Mouse (Mus musculus) heart, embryonic 15.5 days (tissue): ENCODE measurements at regions not wholly inside any gene's neighbourhood (a gene's known extent, or its start where the extent isn't known, plus 50 kb on each side); places are given as distances from the start of the nearest gene placed in this dataset.

Experiments used
- ATAC-seq: fragments of 200-750 bp; cut with Nextera tagmentation; replicated peaks from 2 replicates; pipeline ENCODE4 v1.8.0; 2017; ENCODE audit warnings: low read depth, moderate TSS enrichment; ENCODE audit not compliant: insufficient number of reproducible peaks, insufficient read depth, low FRiP score
- H3K27ac ChIP-seq: fragments of 300-500 bp; sonication (generic); 2 replicates; pipeline ENCODE4 v1.5.1; 2015; ENCODE audit warnings: mild to moderate bottlenecking, inconsistent platforms
- H3K27me3 ChIP-seq: fragments of 300-500 bp; sonication (generic); 2 replicates; pipeline ENCODE4 v1.6.1; 2015; ENCODE audit warnings: inconsistent platforms
- H3K36me3 ChIP-seq: fragments of 300-500 bp; sonication (generic); 2 replicates; pipeline ENCODE4 v1.6.1; 2015; ENCODE audit warnings: mild to moderate bottlenecking, inconsistent platforms
- H3K4me1 ChIP-seq: fragments of 300-500 bp; sonication (generic); replicated peaks from 2 replicates; pipeline ENCODE4 v1.6.1; 2015; ENCODE audit warnings: inconsistent platforms
- H3K4me2 ChIP-seq: fragments of 300-500 bp; sonication (generic); 2 replicates; pipeline ENCODE4 v1.6.1; 2015; ENCODE audit warnings: inconsistent platforms, mild to moderate bottlenecking, moderate library complexity
- H3K4me3 ChIP-seq: fragments of 300-500 bp; sonication (generic); 2 replicates; pipeline ENCODE4 v1.5.1; 2015; ENCODE audit warnings: mild to moderate bottlenecking, inconsistent platforms
- H3K9ac ChIP-seq: fragments of 300-500 bp; sonication (generic); 2 replicates; pipeline ENCODE4 v1.6.1; 2015; ENCODE audit warnings: mild to moderate bottlenecking, inconsistent platforms
- H3K9me3 ChIP-seq: fragments of 300-500 bp; sonication (generic); replicated peaks from 2 replicates; pipeline ENCODE4 v1.6.1; 2016; ENCODE audit warnings: inconsistent platforms
- WGBS: fragments of 180-500 bp; shearing (Covaris S2); methylation state at CpG from one replicate; pipeline ENCODE4 v1.1.7; 2015; ENCODE audit warnings: mixed read lengths; 5-methylcytosine and 5-hydroxymethylcytosine counted together

GRCm38 (mm10) chr6:59968701-59969100, 542.6 kb upstream of the Gprin3 start:
- Histone ChIP-seq H3K27ac (no peak overlapping the region; the same call in 1 of the 2 replicates), H3K9ac (no peak overlapping the region), H3K4me2 (no peak overlapping the region), H3K9me3 (no peaks in the 10 kb centered on the region), H3K27me3 (no peaks in the 10 kb centered on the region), H3K36me3 (no peaks in the 10 kb centered on the region), H3K4me3 (no peak overlapping the region), H3K4me1 (no peaks in the 10 kb centered on the region)
- WGBS, result 13% methylated on average over 1 of the region's 1 CpGs
- ATAC-seq, result peak; percentile 89

- ATAC-seq, result no peak
- WGBS, result 55% methylated on average over 4 of the region's 4 CpGs
Measured at GRCm38 (mm10) chr6:59968222-59968621, 542.1 kb upstream of the Gprin3 start.

GRCm38 (mm10) chr6:59935046-59935445, 509.0 kb upstream of the Gprin3 start:
- Histone ChIP-seq H3K4me2 (no peak overlapping the region), H3K4me3 (no peak overlapping the region), H3K4me1 (no peaks in the 10 kb centered on the region), H3K9me3 (no peaks in the 10 kb centered on the region), H3K36me3 (no peaks in the 10 kb centered on the region), H3K27ac (no peak overlapping the region), H3K27me3 (no peaks in the 10 kb centered on the region), H3K9ac (no peak overlapping the region)
- 78% methylated on average over 3 of the region's 3 CpGs for WGBS
- ATAC-seq, result no peak

More at GRCm38 (mm10) chr6:59968222-59968621, 542.1 kb upstream of the Gprin3 start:
- no peaks in the 10 kb centered on the region for H3K36me3 ChIP-seq
- H3K27ac ChIP-seq, result no peak overlapping the region; the same call in 1 of the 2 replicates
- no peak overlapping the region for H3K4me3 ChIP-seq
- H3K27me3 ChIP-seq, result no peaks in the 10 kb centered on the region
- no peak overlapping the region for H3K9ac ChIP-seq
- H3K4me2 ChIP-seq, result no peak overlapping the region
- no peaks in the 10 kb centered on the region for H3K4me1 ChIP-seq
- H3K9me3 ChIP-seq, result no peaks in the 10 kb centered on the region

- H3K4me1 ChIP-seq, result no peaks in the 10 kb centered on the region
- no peaks in the 10 kb centered on the region for H3K9me3 ChIP-seq
- H3K27me3 ChIP-seq, result no peaks in the 10 kb centered on the region
- no peaks in the 10 kb centered on the region for H3K36me3 ChIP-seq
- no peak for ATAC-seq
- H3K4me2 ChIP-seq, result no peak overlapping the region
- no peak overlapping the region for H3K27ac ChIP-seq
- no peak overlapping the region for H3K4me3 ChIP-seq
- no peak overlapping the region for H3K9ac ChIP-seq
- WGBS, result 90% methylated on average over 4 of the region's 4 CpGs
Measured at GRCm38 (mm10) chr6:59899808-59900207, 473.7 kb upstream of the Gprin3 start.
